Mouse (Mus musculus): ENCODE measurements around the gene 4930432M17Rik. TPM values are rescaled to one million over a fixed set of nuclear protein-coding genes. Genes with fewer than 3 reads are reported as not detected.

4930432M17Rik gene
- not detected in 2 replicates for total RNA-seq (2015)
- not detected in 2 replicates for total RNA-seq (2017)

GRCm38 (mm10) chr3:121670462-121670861 is at the start of gene 4930432M17Rik:
Gene 4930432M17Rik, plus strand, starts transcription at chr3:121670762.
- ATAC-seq (ENCODE audit: poor library complexity, severe bottlenecking): no peak

- no peak for ATAC-seq (ENCODE audit: poor library complexity, severe bottlenecking)
Measured at GRCm38 (mm10) chr3:121625662-121626061, 44.9 kb upstream of the 4930432M17Rik start.

- 0 out of 2 replicates have a peak, but pooled peaks have one; percentile 8 for ATAC-seq (ENCODE audit: poor library complexity, severe bottlenecking)
Measured at GRCm38 (mm10) chr3:121626273-121626672, 44.3 kb upstream of the 4930432M17Rik start.

- no peak for ATAC-seq (ENCODE audit: poor library complexity, severe bottlenecking)
Measured at GRCm38 (mm10) chr3:121628245-121628644, 42.3 kb upstream of the 4930432M17Rik start.

- ATAC-seq (ENCODE audit: poor library complexity, severe bottlenecking): peak; percentile 94
Measured at GRCm38 (mm10) chr3:121630626-121631025, 39.9 kb upstream of the 4930432M17Rik start.

- ATAC-seq (ENCODE audit: poor library complexity, severe bottlenecking): no peak
Measured at GRCm38 (mm10) chr3:121634963-121635362, 35.6 kb upstream of the 4930432M17Rik start.

- no peak for ATAC-seq (ENCODE audit: poor library complexity, severe bottlenecking)
Measured at GRCm38 (mm10) chr3:121635505-121635904, 35.1 kb upstream of the 4930432M17Rik start.

GRCm38 (mm10) chr3:121636315-121636714 is 34.2 kb upstream of the 4930432M17Rik start:
- ATAC-seq (ENCODE audit: poor library complexity, severe bottlenecking): peak; percentile 19; the same call in 1 of the 2 replicates

GRCm38 (mm10) chr3:121636748-121637147 is 33.8 kb upstream of the 4930432M17Rik start:
- ATAC-seq (ENCODE audit: poor library complexity, severe bottlenecking): peak; percentile 70

GRCm38 (mm10) chr3:121637792-121638191 is 32.8 kb upstream of the 4930432M17Rik start:
- ATAC-seq (ENCODE audit: poor library complexity, severe bottlenecking): peak; percentile 80

GRCm38 (mm10) chr3:121638241-121638640 is 32.3 kb upstream of the 4930432M17Rik start:
- no peak for ATAC-seq (ENCODE audit: poor library complexity, severe bottlenecking)

- no peak for ATAC-seq (ENCODE audit: poor library complexity, severe bottlenecking)
Measured at GRCm38 (mm10) chr3:121640611-121641010, 30.0 kb upstream of the 4930432M17Rik start.

- no peak for ATAC-seq (ENCODE audit: poor library complexity, severe bottlenecking)
Measured at GRCm38 (mm10) chr3:121643236-121643635, 27.3 kb upstream of the 4930432M17Rik start.

- no peak for ATAC-seq (ENCODE audit: poor library complexity, severe bottlenecking)
Measured at GRCm38 (mm10) chr3:121645447-121645846, 25.1 kb upstream of the 4930432M17Rik start.

- ATAC-seq (ENCODE audit: poor library complexity, severe bottlenecking): no peak
Measured at GRCm38 (mm10) chr3:121646364-121647048, 24.1 kb upstream of the 4930432M17Rik start.

GRCm38 (mm10) chr3:121648238-121648778 is 22.3 kb upstream of the 4930432M17Rik start:
- no peak for ATAC-seq (ENCODE audit: poor library complexity, severe bottlenecking)

- peak; percentile 59 for ATAC-seq (ENCODE audit: poor library complexity, severe bottlenecking)
Measured at GRCm38 (mm10) chr3:121650052-121650671, 20.4 kb upstream of the 4930432M17Rik start.

- ATAC-seq (ENCODE audit: poor library complexity, severe bottlenecking): peak; percentile 86
Measured at GRCm38 (mm10) chr3:121651710-121652109, 18.9 kb upstream of the 4930432M17Rik start.

- peak; percentile 20 for ATAC-seq (ENCODE audit: poor library complexity, severe bottlenecking)
Measured at GRCm38 (mm10) chr3:121652186-121652585, 18.4 kb upstream of the 4930432M17Rik start.

- ATAC-seq (ENCODE audit: poor library complexity, severe bottlenecking): peak; percentile 69
Measured at GRCm38 (mm10) chr3:121656922-121657321, 13.6 kb upstream of the 4930432M17Rik start.

- no peak for ATAC-seq (ENCODE audit: poor library complexity, severe bottlenecking)
Measured at GRCm38 (mm10) chr3:121662705-121663469, 7.7 kb upstream of the 4930432M17Rik start.
